Mouse (Mus musculus) MEL (cell line): ENCODE data around the gene Fkbp5. TPM values are rescaled to one million over a fixed set of nuclear protein-coding genes. Genes with fewer than 3 reads are reported as not detected.

Source experiments
- DNase-seq: peaks from one replicate; pipeline ENCODE4 v3.0.0; 2011; ENCODE audit warnings: low read depth, low spot score
- H3K27ac ChIP-seq: 2 replicates; pipeline ENCODE4 v1.5.1; 2012; ENCODE audit warnings: low read depth, mild to moderate bottlenecking, control low read depth, low read length, moderate library complexity; ENCODE audit not compliant: control insufficient read depth
- H3K27me3 ChIP-seq, 2 experiments: fragments of 150-350 bp in 1 of 2; sonication (generic) in 1 of 2; 2 replicates each; pipeline ENCODE4 v1.6.1; 2012; ENCODE audit warnings: low read length in 2 of 2, mild to moderate bottlenecking in 2 of 2, improper control_type of control experiment in 1 of 2, moderate library complexity in 1 of 2; ENCODE audit not compliant: insufficient read depth in 2 of 2, control insufficient read depth in 1 of 2
- H3K36me3 ChIP-seq, 2 experiments: 2 replicates each; pipeline ENCODE4 v1.6.1; 2012 to 2014; ENCODE audit warnings: low read length in 2 of 2, improper control_type of control experiment in 1 of 2, inconsistent platforms in 1 of 2, mild to moderate bottlenecking in 1 of 2; ENCODE audit not compliant: insufficient read depth in 2 of 2, control insufficient read depth in 1 of 2
- H3K4me1 ChIP-seq, 2 experiments: fragments of 150-350 bp in 1 of 2; sonication (generic) in 1 of 2; 2 replicates each; pipeline ENCODE4 v1.6.1; 2012; ENCODE audit warnings: low read length in 2 of 2, improper control_type of control experiment in 1 of 2, mild to moderate bottlenecking in 1 of 2; ENCODE audit not compliant: insufficient read depth in 2 of 2, control insufficient read depth in 1 of 2
- H3K4me3 ChIP-seq, 2 experiments: fragments of 150-350 bp in 1 of 2; sonication (generic) in 1 of 2; 2 replicates each; pipeline ENCODE4 v1.5.1; 2012; ENCODE audit warnings: low read depth in 2 of 2, low read length in 2 of 2, mild to moderate bottlenecking in 2 of 2, moderate library complexity in 2 of 2, control low read depth in 1 of 2, improper control_type of control experiment in 1 of 2; ENCODE audit not compliant: control insufficient read depth in 1 of 2, insufficient read depth in 1 of 2
- H3K79me2 ChIP-seq: 2 replicates; pipeline ENCODE4 v1.6.1; 2012; ENCODE audit warnings: mild to moderate bottlenecking, low read length, moderate library complexity; ENCODE audit not compliant: control insufficient read depth, poor library complexity, insufficient read depth
- H3K9ac ChIP-seq: 2 replicates; pipeline ENCODE4 v1.6.1; 2012; ENCODE audit warnings: low read depth, mild to moderate bottlenecking, control low read depth, low read length, moderate library complexity; ENCODE audit not compliant: control insufficient read depth, poor library complexity, severe bottlenecking
- H3K9me3 ChIP-seq: fragments of 150-350 bp; sonication (generic); replicated peaks from 2 replicates; pipeline ENCODE4 v1.6.1; 2012; ENCODE audit warnings: mild to moderate bottlenecking, low read length, improper control_type of control experiment, moderate library complexity; ENCODE audit not compliant: insufficient read depth
- BHLHE40 ChIP-seq: IDR thresholded peaks from 2 replicates; pipeline ENCODE4 v1.6.1; 2012; ENCODE audit warnings: low read depth, mild to moderate bottlenecking, inconsistent platforms, low read length, improper control_type of control experiment, borderline replicate concordance
- CHD2 ChIP-seq: IDR thresholded peaks from 2 replicates; pipeline ENCODE4 v1.6.1; 2011; ENCODE audit warnings: low read length, improper control_type of control experiment
- E2F4 ChIP-seq: IDR thresholded peaks from 2 replicates; pipeline ENCODE4 v1.6.1; 2011; ENCODE audit warnings: low read depth, low read length, improper control_type of control experiment, borderline replicate concordance
- ELF1 ChIP-seq: IDR thresholded peaks from 2 replicates; pipeline ENCODE4 v1.6.1; 2014; ENCODE audit warnings: low read depth, mild to moderate bottlenecking, inconsistent platforms, low read length, improper control_type of control experiment, moderate library complexity
- EP300 ChIP-seq, 2 experiments: IDR thresholded peaks; 2 replicates each; pipeline ENCODE4 v1.6.1; 2011; ENCODE audit warnings: improper control_type of control experiment in 2 of 2, low read length in 2 of 2, low read depth in 1 of 2, mild to moderate bottlenecking in 1 of 2
- GABPA ChIP-seq: IDR thresholded peaks from 2 replicates; pipeline ENCODE4 v1.6.1; 2012; ENCODE audit warnings: low read depth, mild to moderate bottlenecking, inconsistent platforms, low read length, improper control_type of control experiment, moderate library complexity
- GATA1 ChIP-seq: IDR thresholded peaks from 2 replicates; pipeline ENCODE4 v1.6.1; 2011; ENCODE audit warnings: low read depth, low read length, improper control_type of control experiment
- KAT2A ChIP-seq: conservative IDR thresholded peaks from 2 replicates; pipeline ENCODE4 v1.6.1; 2012; ENCODE audit warnings: low read depth, low read length, improper control_type of control experiment, inconsistent platforms
- MAFK ChIP-seq: IDR thresholded peaks from 2 replicates; pipeline ENCODE4 v1.6.1; 2011; ENCODE audit warnings: low read depth, mild to moderate bottlenecking, low read length, improper control_type of control experiment, borderline replicate concordance
- MAZ ChIP-seq: IDR thresholded peaks from 2 replicates; pipeline ENCODE4 v1.6.1; 2012; ENCODE audit warnings: low read depth, mild to moderate bottlenecking, inconsistent platforms, low read length, improper control_type of control experiment
- MYB ChIP-seq: IDR thresholded peaks from 2 replicates; pipeline ENCODE4 v1.6.1; 2011; ENCODE audit warnings: mild to moderate bottlenecking, low read depth, low read length, improper control_type of control experiment
- POLR2A ChIP-seq, 2 experiments: IDR thresholded peaks; 2 replicates each; pipeline ENCODE4 v1.6.1; 2011 to 2012; ENCODE audit warnings: low read length in 2 of 2, mild to moderate bottlenecking in 2 of 2, control low read depth in 1 of 2, improper control_type of control experiment in 1 of 2, low read depth in 1 of 2, moderate library complexity in 1 of 2; ENCODE audit not compliant: control insufficient read depth in 1 of 2, insufficient read depth in 1 of 2, poor library complexity in 1 of 2
- POLR2AphosphoS2 ChIP-seq: IDR thresholded peaks from 2 replicates; pipeline ENCODE4 v1.6.1; 2011; ENCODE audit warnings: low read length, improper control_type of control experiment
- RAD21 ChIP-seq: IDR thresholded peaks from 2 replicates; pipeline ENCODE4 v1.6.1; 2011; ENCODE audit warnings: mild to moderate bottlenecking, low read depth, low read length, improper control_type of control experiment
- RCOR1 ChIP-seq: IDR thresholded peaks from 2 replicates; pipeline ENCODE4 v1.6.1; 2012; ENCODE audit warnings: low read depth, mild to moderate bottlenecking, inconsistent platforms, low read length, improper control_type of control experiment
- SMC3 ChIP-seq: IDR thresholded peaks from 2 replicates; pipeline ENCODE4 v1.6.1; 2011; ENCODE audit warnings: low read depth, low read length, improper control_type of control experiment
- TCF12 ChIP-seq: IDR thresholded peaks from 2 replicates; pipeline ENCODE4 v1.6.1; 2014; ENCODE audit warnings: low read depth, mild to moderate bottlenecking, inconsistent platforms, low read length, improper control_type of control experiment, moderate library complexity
- UBTF ChIP-seq: IDR thresholded peaks from 2 replicates; pipeline ENCODE4 v1.6.1; 2012; ENCODE audit warnings: low read depth, mild to moderate bottlenecking, inconsistent platforms, low read length, improper control_type of control experiment, moderate library complexity, borderline replicate concordance; ENCODE audit not compliant: insufficient read depth
- USF2 ChIP-seq, 2 experiments: IDR thresholded peaks; 2 replicates each; pipeline ENCODE4 v1.6.1; 2011 to 2012; ENCODE audit warnings: improper control_type of control experiment in 2 of 2, low read length in 2 of 2, borderline replicate concordance in 1 of 2, inconsistent platforms in 1 of 2, low read depth in 1 of 2, mild to moderate bottlenecking in 1 of 2; ENCODE audit not compliant: insufficient read depth in 1 of 2
- ZMIZ1 ChIP-seq: IDR thresholded peaks from 2 replicates; pipeline ENCODE4 v1.6.1; 2012; ENCODE audit warnings: low read depth, mild to moderate bottlenecking, inconsistent platforms, low read length, improper control_type of control experiment, moderate library complexity
- ZNF384 ChIP-seq: IDR thresholded peaks from 2 replicates; pipeline ENCODE4 v1.6.1; 2012; ENCODE audit warnings: low read depth, mild to moderate bottlenecking, inconsistent platforms, low read length, improper control_type of control experiment
- polyA plus RNA-seq, 2 experiments: library from polyadenylated mRNA; stranded (reverse) in 1 of 2; unstranded in 1 of 2; fragments of >175 nt in 1 of 2; fragments of >200 nt in 1 of 2; gene quantifications; 2 replicates each; pipeline versions ENCODE4 v1.2.1 to v1.2.4; 2012; ENCODE audit warnings: low replicate concordance in 2 of 2, low read depth in 1 of 2; ENCODE audit not compliant: insufficient read length in 2 of 2, insufficient read depth in 1 of 2, missing spikeins in 1 of 2
- total RNA-seq: library from RNA; depleted of rRNA; stranded (reverse); fragments of 300-350 nt; gene quantifications from 2 replicates; pipeline ENCODE4 v1.2.3, GENCODE M21; 2012

Fkbp5 gene
- total and polyA plus RNA-seq, 3 experiments, result 16.6 to 184 (median 44.3) TPM

DNA sequence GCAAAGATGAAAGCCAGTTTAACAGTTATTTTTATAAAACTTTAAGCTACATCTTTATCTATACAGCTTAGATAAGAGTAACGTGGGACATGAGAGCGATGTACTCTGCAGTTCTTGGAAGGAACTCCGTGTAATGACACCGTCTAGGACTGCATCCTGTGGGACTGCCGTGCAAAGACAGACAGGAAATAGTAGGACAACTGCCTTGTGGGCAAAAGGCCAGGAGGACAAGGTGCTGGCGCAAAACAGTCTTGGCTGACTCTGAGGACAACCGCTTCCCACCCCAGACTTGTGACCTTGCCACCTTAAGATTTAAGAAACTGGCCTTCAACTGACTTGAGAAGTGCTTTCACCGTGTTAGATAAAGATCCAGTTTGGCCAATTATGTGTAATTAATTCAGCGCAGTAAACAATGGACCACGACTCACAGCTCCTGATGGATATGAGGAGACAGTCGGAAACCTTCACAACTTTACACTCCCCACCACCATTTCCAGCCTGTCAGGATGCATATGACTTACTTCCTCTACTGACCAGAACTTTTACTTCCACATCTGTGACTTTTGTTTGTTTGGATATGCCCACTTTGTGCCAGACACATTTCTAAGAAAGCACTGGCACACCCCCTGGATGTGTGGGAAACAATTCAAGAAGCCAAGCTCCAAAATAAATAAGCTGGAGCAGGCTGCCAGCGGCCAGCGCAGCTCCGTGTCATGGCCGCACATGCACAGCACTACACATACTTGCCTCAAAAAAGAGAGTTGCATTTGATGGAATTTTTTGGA, 88.7 kb downstream of the Fkbp5 start:
- Histone ChIP-seq H3K9ac (no peak overlapping the region), H3K36me3 (peaks cover 0 to 7% of the 10 kb centered on the region in 2 experiments; a peak in 2 of 4 replicates), H3K9me3 (no peaks in the 10 kb centered on the region), H3K27me3 (no peaks in the 10 kb centered on the region), H3K79me2 (no peaks in the 10 kb centered on the region), H3K4me3 (no peak overlapping the region), H3K27ac (no peak overlapping the region), H3K4me1 (no peaks in the 10 kb centered on the region)
- TF ChIP-seq MAFK, result no peak
- TF ChIP-seq CHD2, result no peak
- no peak for TF ChIP-seq USF2 (IDR thresholded peaks at IDR 0.05; ENCODE audit: borderline replicate concordance in 1 of 2, insufficient read depth in 1 of 2, low read depth in 1 of 2, low read length in 2 of 2)
- no peak for TF ChIP-seq KAT2A
- TF ChIP-seq EP300 (IDR thresholded peaks at IDR 0.05; ENCODE audit: low read depth in 1 of 2, low read length in 2 of 2), result no peak
- TF ChIP-seq POLR2AphosphoS2, result no peak
- no peak for TF ChIP-seq GATA1
- TF ChIP-seq UBTF, result no peak
- TF ChIP-seq TCF12, result no peak
- no peak for TF ChIP-seq POLR2A (IDR thresholded peaks at IDR 0.05; ENCODE audit: control insufficient read depth in 1 of 2, insufficient read depth in 1 of 2, low read depth in 1 of 2, low read length in 2 of 2, poor library complexity in 1 of 2)
- TF ChIP-seq ZNF384, result no peak
- no peak for TF ChIP-seq GABPA
- no peak for TF ChIP-seq ZMIZ1
- TF ChIP-seq ELF1, result no peak
- TF ChIP-seq MAZ, result no peak
- DNase-seq, result no peak

DNA sequence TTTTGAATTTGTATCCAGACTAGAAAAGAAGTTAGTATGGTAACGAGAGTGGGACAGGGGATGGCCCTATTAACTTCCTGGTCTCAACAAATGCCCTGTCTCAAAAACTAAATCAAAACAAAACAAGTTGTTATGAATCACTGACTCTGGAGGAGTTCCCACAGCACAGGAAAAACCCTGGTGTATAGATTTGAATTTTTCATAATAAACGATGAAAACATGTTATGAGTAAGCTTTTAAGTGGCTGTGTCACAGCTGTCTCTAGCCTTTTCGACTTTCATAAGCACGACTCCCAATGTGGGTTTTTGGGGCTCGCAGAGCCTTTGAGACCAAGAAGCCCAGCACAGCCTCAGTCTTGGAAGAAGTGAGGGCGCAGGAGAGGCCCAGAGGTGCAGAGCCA, 89.7 kb downstream of the Fkbp5 start:
- Histone ChIP-seq H3K36me3 (peaks cover 0 to 5% of the 10 kb centered on the region in 2 experiments; a peak in 2 of 4 replicates), H3K27me3 (no peaks in the 10 kb centered on the region), H3K9ac (no peak overlapping the region)
- TF ChIP-seq CHD2 (no peak), RAD21 (no peak), RCOR1 (no peak), SMC3 (no peak), MYB (no peak), UBTF (no peak), BHLHE40 (no peak), E2F4 (no peak)
- TF ChIP-seq, all 39 proteins: peak for 0
- no peaks in the 10 kb centered on the region for H3K79me2 ChIP-seq
- no peaks in the 10 kb centered on the region for H3K9me3 ChIP-seq
- no peak for DNase-seq
- no peak overlapping the region for H3K4me3 ChIP-seq
- no peak overlapping the region for H3K27ac ChIP-seq
- no peaks in the 10 kb centered on the region for H3K4me1 ChIP-seq
